Mouse (Mus musculus): Measurements from ENCODE around the gene Hoxc12.

DNA sequence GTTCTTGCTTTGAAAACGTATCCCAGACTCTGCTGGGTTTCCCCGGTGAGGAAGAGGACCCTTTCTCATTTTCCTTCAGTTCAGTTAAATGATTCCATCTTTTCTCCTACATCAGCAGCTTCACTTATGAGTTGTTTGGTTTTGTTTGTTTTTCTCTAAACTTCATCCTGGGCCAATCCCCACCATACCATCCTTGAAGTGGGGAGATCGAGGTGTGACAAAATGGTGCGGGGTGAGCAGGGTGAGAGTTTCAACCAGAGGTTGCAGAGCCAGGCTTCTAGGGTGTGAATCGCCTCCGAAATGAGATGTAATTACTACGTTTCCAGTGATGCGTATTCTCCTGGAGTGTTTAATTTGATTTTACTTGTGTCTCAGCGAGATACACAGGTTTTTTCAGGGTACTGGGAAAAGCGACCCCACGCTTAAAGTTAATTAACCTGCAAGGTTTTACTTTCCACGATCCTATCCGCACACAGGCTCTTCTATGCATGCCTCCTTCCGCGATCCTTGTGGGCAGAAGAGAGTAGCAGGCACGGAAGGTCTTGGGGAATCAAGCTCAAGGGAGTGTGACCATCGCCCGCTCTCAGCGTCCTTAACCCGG is 18.5 kb upstream of the Hoxc12 start:
- TF ChIP-seq CTCF (IDR thresholded peaks at IDR 0.05; ENCODE audit: control insufficient read depth, insufficient read depth, insufficient replicate concordance, low read depth, low read length) = no peak
- TF ChIP-seq POLR2A (IDR thresholded peaks at IDR 0.05; ENCODE audit: control insufficient read depth, low read depth, low read length) = no peak

Measured in testis, adult 2 months (tissue).